Mouse (Mus musculus): ENCODE measurements around the gene Ercc2. TPM values are rescaled to one million over a fixed set of nuclear protein-coding genes. Genes with fewer than 3 reads are reported as not detected.

Gene Ercc2
- total RNA-seq, 2 experiments from 2014 or later = 26.1 to 40.0 TPM

- intact Hi-C loops (cut with DNase I) = no loop called here
- DNase-seq (ENCODE audit: low spot score in 2 of 2) = no peak
These were observed 19.1 kb downstream of the Ercc2 start for GRCm38 (mm10) chr7:19400946-19401345.

GRCm38 (mm10) chr7:19402535-19403112 is 20.8 kb downstream of the Ercc2 start:
- intact Hi-C loops (cut with DNase I) = no loop called here
- DNase-seq (ENCODE audit: low spot score in 2 of 2) = no peak

- intact Hi-C loops (cut with DNase I) = no loop called here
- DNase-seq (ENCODE audit: low spot score in 2 of 2) = no peak
These were observed 22.0 kb downstream of the Ercc2 start, which contains the start of gene Klc3 for GRCm38 (mm10) chr7:19403731-19404296. TSS of gene Klc3 (minus strand) at chr7:19404104.

- intact Hi-C loops (cut with DNase I) = no loop called here
- DNase-seq (ENCODE audit: low spot score in 2 of 2) = no peak
These were observed 22.7 kb downstream of the Ercc2 start, which contains the start of gene Ckm for GRCm38 (mm10) chr7:19404476-19404875. TSS of gene Ckm (plus strand) at chr7:19404776.

- peak; percentile 65 to 75 for DNase-seq (ENCODE audit: low spot score in 2 of 2)
- intact Hi-C loops (cut with DNase I) = no loop called here
These were observed 23.6 kb downstream of the Ercc2 start for GRCm38 (mm10) chr7:19405417-19405816.

- DNase-seq (ENCODE audit: low spot score in 2 of 2) = no peak
- intact Hi-C loops (cut with DNase I) = no loop called here
These were observed 27.9 kb downstream of the Ercc2 start for GRCm38 (mm10) chr7:19409753-19410152.

GRCm38 (mm10) chr7:19410766-19411344 is 29.0 kb downstream of the Ercc2 start:
- intact Hi-C loops (cut with DNase I) = no loop called here
- no peak for DNase-seq (ENCODE audit: low spot score in 2 of 2)

- intact Hi-C loops (cut with DNase I) = no loop called here
- DNase-seq (ENCODE audit: low spot score in 2 of 2) = no peak
These were observed 30.0 kb downstream of the Ercc2 start for GRCm38 (mm10) chr7:19411783-19412182.

GRCm38 (mm10) chr7:19413525-19413924 is 31.7 kb downstream of the Ercc2 start:
- no peak for DNase-seq (ENCODE audit: low spot score in 2 of 2)
- intact Hi-C loops (cut with DNase I) = no loop called here

GRCm38 (mm10) chr7:19416590-19416989 is 34.8 kb downstream of the Ercc2 start:
- DNase-seq (ENCODE audit: low spot score in 2 of 2) = no peak
- intact Hi-C loops (cut with DNase I) = no loop called here

- intact Hi-C loops (cut with DNase I) = no loop called here
These were observed 38.3 kb downstream of the Ercc2 start for GRCm38 (mm10) chr7:19420121-19420520.

GRCm38 (mm10) chr7:19420821-19421636 is 39.2 kb downstream of the Ercc2 start:
- intact Hi-C loops (cut with DNase I) = no loop called here

More at GRCm38 (mm10) chr7:19420121-19420520, 38.3 kb downstream of the Ercc2 start:
- no peak for DNase-seq (ENCODE audit: low spot score in 2 of 2)

GRCm38 (mm10) chr7:19423083-19423482 is 41.3 kb downstream of the Ercc2 start:
- DNase-seq (ENCODE audit: low spot score in 2 of 2) = no peak

More at GRCm38 (mm10) chr7:19420821-19421636, 39.2 kb downstream of the Ercc2 start:
- peak; percentile 86 to 87 for DNase-seq (ENCODE audit: low spot score in 2 of 2)

GRCm38 (mm10) chr7:19424051-19424450 is 42.2 kb downstream of the Ercc2 start:
- DNase-seq (ENCODE audit: low spot score in 2 of 2) = no peak
- intact Hi-C loops (cut with DNase I) = no loop called here

More at GRCm38 (mm10) chr7:19423083-19423482, 41.3 kb downstream of the Ercc2 start:
- intact Hi-C loops (cut with DNase I) = no loop called here

- intact Hi-C loops (cut with DNase I) = no loop called here
These were observed 44.5 kb downstream of the Ercc2 start for GRCm38 (mm10) chr7:19426349-19426748.

GRCm38 (mm10) chr7:19426888-19427287 is 45.1 kb downstream of the Ercc2 start:
- no peak for DNase-seq (ENCODE audit: low spot score in 2 of 2)
- intact Hi-C loops (cut with DNase I) = no loop called here

More at GRCm38 (mm10) chr7:19426349-19426748, 44.5 kb downstream of the Ercc2 start:
- DNase-seq (ENCODE audit: low spot score in 2 of 2) = peak; percentile 47 to 56

- intact Hi-C loops (cut with DNase I) = no loop called here
- no peak for DNase-seq (ENCODE audit: low spot score in 2 of 2)
These were observed 46.3 kb downstream of the Ercc2 start for GRCm38 (mm10) chr7:19427999-19428650.

- DNase-seq (ENCODE audit: low spot score in 2 of 2) = no peak
These were observed 47.9 kb downstream of the Ercc2 start for GRCm38 (mm10) chr7:19429726-19430125.

GRCm38 (mm10) chr7:19430402-19430801 is 48.6 kb downstream of the Ercc2 start:
- DNase-seq (ENCODE audit: low spot score in 2 of 2) = no peak
- intact Hi-C loops (cut with DNase I) = no loop called here

More at GRCm38 (mm10) chr7:19429726-19430125, 47.9 kb downstream of the Ercc2 start:
- intact Hi-C loops (cut with DNase I) = no loop called here

- DNase-seq (ENCODE audit: low spot score in 2 of 2) = no peak
- intact Hi-C loops (cut with DNase I) = no loop called here
These were observed 50.7 kb downstream of the Ercc2 start for GRCm38 (mm10) chr7:19432475-19432874.

All from left cerebral cortex, postnatal 36 days (tissue).